Mouse (Mus musculus) forebrain, embryonic 13.5 days (tissue): Measurements from ENCODE around the gene Trappc3l. TPM values are rescaled to one million over a fixed set of nuclear protein-coding genes. Genes with fewer than 3 reads are reported as not detected.

ENCODE experiments used
- ATAC-seq: fragments of 200-750 bp; cut with Nextera tagmentation; 2 replicates; pipeline ENCODE4 v1.8.0; 2017
- H3K27ac ChIP-seq: fragments of 300-500 bp; sonication (generic); 2 replicates; pipeline ENCODE4 v1.5.1; 2015; ENCODE audit warnings: inconsistent platforms, mild to moderate bottlenecking, moderate library complexity
- H3K27me3 ChIP-seq: fragments of 300-500 bp; sonication (generic); 2 replicates; pipeline ENCODE4 v1.6.1; 2015; ENCODE audit warnings: mild to moderate bottlenecking, inconsistent platforms
- H3K36me3 ChIP-seq: fragments of 300-500 bp; sonication (generic); 2 replicates; pipeline ENCODE4 v1.6.1; 2015; ENCODE audit warnings: mild to moderate bottlenecking, inconsistent platforms; ENCODE audit not compliant: poor library complexity, severe bottlenecking
- H3K4me1 ChIP-seq: fragments of 300-500 bp; sonication (generic); 2 replicates; pipeline ENCODE4 v1.6.1; 2015; ENCODE audit warnings: inconsistent platforms
- H3K4me2 ChIP-seq: fragments of 300-500 bp; sonication (generic); 2 replicates; pipeline ENCODE4 v1.6.1; 2015; ENCODE audit warnings: inconsistent platforms, mild to moderate bottlenecking, moderate library complexity
- H3K4me3 ChIP-seq: fragments of 300-500 bp; sonication (generic); 2 replicates; pipeline ENCODE4 v1.5.1; 2015; ENCODE audit warnings: mild to moderate bottlenecking, inconsistent platforms
- H3K9ac ChIP-seq: fragments of 300-500 bp; sonication (generic); 2 replicates; pipeline ENCODE4 v1.6.1; 2015; ENCODE audit warnings: mild to moderate bottlenecking, inconsistent platforms
- H3K9me3 ChIP-seq: fragments of 300-500 bp; sonication (generic); replicated peaks from 2 replicates; pipeline ENCODE4 v1.6.1; 2016; ENCODE audit warnings: inconsistent platforms
- WGBS: fragments of 180-500 bp; shearing (Covaris S2); methylation state at CpG from one replicate; pipeline ENCODE4 v1.1.7; 2015; 5-methylcytosine and 5-hydroxymethylcytosine counted together
- polyA plus RNA-seq: library from polyadenylated mRNA; unstranded; fragments of >200 nt; fragmentation: Nextera tagmentation; extraction: Ambion mirVana; gene quantifications from 2 replicates; pipeline ENCODE4 v1.2.1, GENCODE M21; 2015

Trappc3l gene
- polyA plus RNA-seq, 1 experiment from 2014 or later = not detected

DNA sequence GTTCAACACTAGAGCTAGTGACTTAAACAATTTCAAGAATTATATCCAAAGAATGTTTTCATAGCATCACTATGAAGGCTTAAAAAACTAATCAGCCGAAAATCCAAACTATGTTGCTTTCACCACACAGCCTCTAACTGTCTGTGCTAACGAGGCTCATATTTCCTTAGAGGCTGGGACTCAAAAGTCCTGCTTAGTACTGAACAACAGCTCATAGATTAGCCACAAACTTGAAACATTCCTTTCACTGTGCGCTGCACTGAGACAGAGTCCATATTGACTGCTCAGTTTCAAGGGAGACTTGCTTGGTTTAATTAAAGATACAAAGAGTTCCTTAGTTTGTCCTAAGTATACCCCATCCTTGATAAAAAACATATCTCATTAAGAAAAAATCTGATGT, 112.4 kb downstream of the Trappc3l start:
- no peak overlapping the region for H3K4me2 ChIP-seq

GRCm38 (mm10) chr10:34150454-34150853, 113.1 kb downstream of the Trappc3l start:
- Histone ChIP-seq H3K9me3 (no peaks in the 10 kb centered on the region), H3K9ac (no peak overlapping the region), H3K27me3 (no peaks in the 10 kb centered on the region), H3K36me3 (no peaks in the 10 kb centered on the region), H3K4me2 (no peak overlapping the region), H3K27ac (no peak overlapping the region), H3K4me1 (0 out of 2 replicates have a peak, but pooled peaks cover 3% of the 10 kb centered on the region), H3K4me3 (no peak overlapping the region)
- WGBS = 48% methylated on average over 6 of the region's 6 CpGs
- ATAC-seq = no peak

More for the DNA sequence above, 112.4 kb downstream of the Trappc3l start:
- no peak overlapping the region for H3K4me3 ChIP-seq
- no peaks in the 10 kb centered on the region for H3K27me3 ChIP-seq
- no peak for ATAC-seq
- WGBS = 34% methylated on average over 3 of the region's 3 CpGs
- 0 out of 2 replicates have a peak, but pooled peaks cover 3% of the 10 kb centered on the region for H3K4me1 ChIP-seq
- H3K9ac ChIP-seq = no peak overlapping the region
- no peaks in the 10 kb centered on the region for H3K36me3 ChIP-seq
- H3K27ac ChIP-seq = no peak overlapping the region
- H3K9me3 ChIP-seq = no peaks in the 10 kb centered on the region

DNA sequence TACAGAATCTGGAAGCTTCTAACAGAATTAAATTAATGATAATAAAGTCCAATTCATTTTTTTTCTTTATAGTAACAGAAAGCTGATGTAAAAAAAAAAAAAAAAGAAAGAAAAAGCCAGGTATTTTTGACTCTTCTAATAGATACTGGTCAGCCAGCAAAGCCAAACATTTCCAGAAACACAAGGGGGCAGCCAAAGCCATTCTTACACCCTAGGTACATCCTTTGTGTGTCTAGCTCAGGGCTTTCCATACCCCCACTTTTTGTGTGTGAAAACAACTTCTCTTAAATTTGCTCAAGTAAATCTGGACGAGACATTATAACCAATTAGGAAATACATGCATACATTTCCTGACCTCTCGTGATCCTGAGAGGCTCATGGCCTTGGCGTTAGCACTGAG, 114.4 kb downstream of the Trappc3l start:
- Histone ChIP-seq H3K9me3 (no peaks in the 10 kb centered on the region), H3K4me2 (no peak overlapping the region), H3K4me3 (no peak overlapping the region), H3K36me3 (no peaks in the 10 kb centered on the region), H3K27ac (no peak overlapping the region), H3K9ac (no peak overlapping the region), H3K4me1 (0 out of 2 replicates have a peak, but pooled peaks cover 3% of the 10 kb centered on the region), H3K27me3 (no peaks in the 10 kb centered on the region)
- no peak for ATAC-seq
- WGBS = 88% methylated on average over 3 of the region's 3 CpGs

- no peaks in the 10 kb centered on the region for H3K4me1 ChIP-seq
- no peak overlapping the region for H3K27ac ChIP-seq
- WGBS = 88% methylated on average over 12 of the region's 12 CpGs
- H3K27me3 ChIP-seq = no peaks in the 10 kb centered on the region
- H3K4me3 ChIP-seq = no peak overlapping the region
- H3K36me3 ChIP-seq = no peaks in the 10 kb centered on the region
- no peak overlapping the region for H3K4me2 ChIP-seq
- H3K9me3 ChIP-seq = no peaks in the 10 kb centered on the region
- ATAC-seq = no peak
- no peak overlapping the region for H3K9ac ChIP-seq
Observed at GRCm38 (mm10) chr10:34155796-34156554, 118.6 kb downstream of the Trappc3l start.

Other genes with a start within 250 kb of the Trappc3l start
- not detected in 2 replicates for gene Sult3a1, start 179.9 kb upstream of the Trappc3l start, polyA plus RNA-seq
- gene Rsph4a, start 132.5 kb upstream of the Trappc3l start, polyA plus RNA-seq = 0.34 and 0.52 TPM in 2 replicates
- gene Zup1, start 86.3 kb upstream of the Trappc3l start, polyA plus RNA-seq = 25.1 and 27.5 TPM in 2 replicates
- 144 and 170 TPM in 2 replicates for gene Rwdd1, start 18.0 kb upstream of the Trappc3l start, polyA plus RNA-seq
- gene Calhm4, start 6.7 kb downstream of the Trappc3l start, polyA plus RNA-seq = not detected in 2 replicates
- 0.18 and 0.28 TPM in 2 replicates for gene Calhm5, start 58.9 kb downstream of the Trappc3l start, polyA plus RNA-seq
- 0.21 and 0.33 TPM in 2 replicates for gene Calhm6, start 90.4 kb downstream of the Trappc3l start, polyA plus RNA-seq
- gene Dse, start 170.1 kb downstream of the Trappc3l start, polyA plus RNA-seq = 4.6 and 4.9 TPM in 2 replicates
- 108 and 111 TPM in 2 replicates for gene Tspyl1, start 244.6 kb downstream of the Trappc3l start, polyA plus RNA-seq